Mouse (Mus musculus) G1E (cell line): ENCODE data around the gene Eps15l1. TPM values are rescaled to one million over a fixed set of nuclear protein-coding genes. Genes with fewer than 3 reads are reported as not detected.

Experiments used
- ATAC-seq: 2 replicates; pipeline ENCODE4 v1.8.0; 2016; ENCODE audit warnings: mild to moderate bottlenecking; ENCODE audit not compliant: insufficient number of reproducible peaks, poor library complexity, low FRiP score, severe bottlenecking; ENCODE audit errors: extremely low read depth
- DNase-seq: peaks from one replicate; pipeline ENCODE4 v3.0.0; 2012; ENCODE audit warnings: low spot score
- H3K27me3 ChIP-seq: 2 replicates; pipeline ENCODE4 v1.6.1; 2012; ENCODE audit warnings: mild to moderate bottlenecking, low read length, inconsistent platforms; ENCODE audit not compliant: insufficient read depth
- H3K36me3 ChIP-seq: replicated peaks from 2 replicates; pipeline ENCODE3; 2012; ENCODE audit warnings: mild to moderate bottlenecking, inconsistent platforms
- H3K4me1 ChIP-seq: 2 replicates; pipeline ENCODE4 v1.6.1; 2012; ENCODE audit warnings: low read depth, low read length, inconsistent platforms, mixed read lengths; ENCODE audit not compliant: insufficient read depth
- H3K4me3 ChIP-seq: 2 replicates; pipeline ENCODE4 v1.5.1; 2012; ENCODE audit warnings: low read depth, mild to moderate bottlenecking, inconsistent platforms, low read length, moderate library complexity, mixed read lengths
- H3K9me3 ChIP-seq: replicated peaks from 2 replicates; pipeline ENCODE4 v1.6.1; 2012; ENCODE audit warnings: inconsistent platforms
- CTCF ChIP-seq: IDR thresholded peaks from 2 replicates; pipeline ENCODE4 v1.5.1; 2012; ENCODE audit warnings: low read depth, low read length, inconsistent platforms, mixed read lengths
- GATA1 ChIP-seq: IDR thresholded peaks from 2 replicates; pipeline ENCODE4 v1.6.1; 2012; ENCODE audit warnings: borderline replicate concordance, low read length, inconsistent platforms, mixed read lengths
- GATA2 ChIP-seq: IDR thresholded peaks from 2 replicates; pipeline ENCODE4 v1.6.1; 2012; ENCODE audit warnings: low read depth, low read length, inconsistent platforms, borderline replicate concordance
- POLR2AphosphoS5 ChIP-seq: IDR thresholded peaks from 2 replicates; pipeline ENCODE4 v1.6.1; 2012; ENCODE audit warnings: low read depth, low read length, inconsistent platforms; ENCODE audit not compliant: insufficient replicate concordance
- TAL1 ChIP-seq: conservative IDR thresholded peaks from 2 replicates; pipeline ENCODE4 v1.6.1; 2012; ENCODE audit warnings: low read depth, low read length, inconsistent platforms, mixed read lengths
- polyA plus RNA-seq: library from polyadenylated mRNA; stranded (reverse); fragments of >175 nt; gene quantifications from 2 replicates; pipeline ENCODE4 v1.2.3, GENCODE M21; 2012
- total RNA-seq, 2 experiments: library from RNA; stranded (forward) in 1 of 2; stranded (reverse) in 1 of 2; fragments of 200-1000 nt in 1 of 2; fragments of >200 nt in 1 of 2; fragmentation: Nextera tagmentation in 1 of 2; gene quantifications; 2 replicates each; pipeline ENCODE4 v1.2.3; 2014 to 2017

Gene Eps15l1
- total and polyA plus RNA-seq, 3 experiments, result 16.7 to 110 (median 37.2) TPM

- H3K9me3 ChIP-seq, result no peaks in the 10 kb centered on the region; the same call in 1 of the 2 replicates
- no peak for ATAC-seq
- H3K4me3 ChIP-seq, result no peak overlapping the region
- peaks cover 15% of the 10 kb centered on the region for H3K4me1 ChIP-seq
- DNase-seq, result no peak
- H3K27me3 ChIP-seq, result peaks cover 35% of the 10 kb centered on the region
- TF ChIP-seq TAL1 (no peak), GATA1 (no peak)
- H3K36me3 ChIP-seq, result no peaks in the 10 kb centered on the region
Observed at GRCm38 (mm10) chr8:72295125-72295524, 126.1 kb downstream of the Eps15l1 start.

GRCm38 (mm10) chr8:72293309-72293708 lies 128.0 kb downstream of the Eps15l1 start:
- H3K36me3 ChIP-seq, result no peaks in the 10 kb centered on the region
- no peak for ATAC-seq
- no peak for DNase-seq
- TF ChIP-seq POLR2AphosphoS5, result no peak
- no peak for TF ChIP-seq TAL1
- TF ChIP-seq GATA1, result no peak
- TF ChIP-seq CTCF, result no peak
- TF ChIP-seq GATA2, result no peak
- H3K27me3 ChIP-seq, result peaks cover 32% of the 10 kb centered on the region
- no peaks in the 10 kb centered on the region; the same call in 1 of the 2 replicates for H3K9me3 ChIP-seq
- no peak overlapping the region for H3K4me3 ChIP-seq
- H3K4me1 ChIP-seq, result peaks cover 13% of the 10 kb centered on the region

- DNase-seq (no peak), ATAC-seq (no peak)
- H3K36me3 ChIP-seq, result no peaks in the 10 kb centered on the region
- H3K4me1 ChIP-seq, result peaks cover 13% of the 10 kb centered on the region
- H3K9me3 ChIP-seq, result no peaks in the 10 kb centered on the region; the same call in 1 of the 2 replicates
- TF ChIP-seq CTCF (no peak), GATA1 (no peak), TAL1 (no peak), POLR2AphosphoS5 (no peak), GATA2 (no peak)
- H3K27me3 ChIP-seq, result peaks cover 18% of the 10 kb centered on the region
- no peak overlapping the region for H3K4me3 ChIP-seq
Observed at GRCm38 (mm10) chr8:72291104-72291503, 130.2 kb downstream of the Eps15l1 start.

Other genes with a start within 250 kb of the Eps15l1 start
- gene Hsh2d, start 231.8 kb downstream of the Eps15l1 start, total RNA-seq (2014; fragmentation: Nextera tagmentation), result 1.6 TPM in 1 of 2 replicates, not detected in the other
- 0.16 and 0.35 TPM in 2 replicates for gene Hsh2d, start 231.8 kb downstream of the Eps15l1 start, total RNA-seq (2017)
- 1.5 and 2.2 TPM in 2 replicates for gene Hsh2d, start 231.8 kb downstream of the Eps15l1 start, polyA plus RNA-seq
- not detected in 2 replicates for gene Cib3, start 208.6 kb downstream of the Eps15l1 start, total RNA-seq (2014; fragmentation: Nextera tagmentation)
- gene Cib3, start 208.6 kb downstream of the Eps15l1 start, total RNA-seq (2017), result 0.23 TPM in 1 of 2 replicates, not detected in the other
- not detected in 2 replicates for gene Cib3, start 208.6 kb downstream of the Eps15l1 start, polyA plus RNA-seq
- not detected in 2 replicates for gene Gm11034, start 207.8 kb downstream of the Eps15l1 start, total RNA-seq (2014; fragmentation: Nextera tagmentation)
- not detected in 2 replicates for gene Gm11034, start 207.8 kb downstream of the Eps15l1 start, total RNA-seq (2017)
- not detected in 2 replicates for gene Gm11034, start 207.8 kb downstream of the Eps15l1 start, polyA plus RNA-seq
- gene Fam32a, start 201.7 kb downstream of the Eps15l1 start, total RNA-seq (2014; fragmentation: Nextera tagmentation), result 17.1 and 20.7 TPM in 2 replicates
- 32.7 and 34.8 TPM in 2 replicates for gene Fam32a, start 201.7 kb downstream of the Eps15l1 start, total RNA-seq (2017)
- gene Fam32a, start 201.7 kb downstream of the Eps15l1 start, polyA plus RNA-seq, result 49.4 and 50.9 TPM in 2 replicates
- 49.8 and 62.7 TPM in 2 replicates for gene Ap1m1, start 181.4 kb downstream of the Eps15l1 start, total RNA-seq (2014; fragmentation: Nextera tagmentation)
- gene Ap1m1, start 181.4 kb downstream of the Eps15l1 start, total RNA-seq (2017), result 35.0 and 39.4 TPM in 2 replicates
- 93.8 and 98.3 TPM in 2 replicates for gene Ap1m1, start 181.4 kb downstream of the Eps15l1 start, polyA plus RNA-seq
- gene Gm10282, start 116.2 kb downstream of the Eps15l1 start, total RNA-seq (2014; fragmentation: Nextera tagmentation), result 66.3 and 84.2 TPM in 2 replicates
- 80.3 and 87.9 TPM in 2 replicates for gene Gm10282, start 116.2 kb downstream of the Eps15l1 start, total RNA-seq (2017)
- gene Gm10282, start 116.2 kb downstream of the Eps15l1 start, polyA plus RNA-seq, result 164 and 205 TPM in 2 replicates
- not detected in 2 replicates for gene Klf2, start 102.4 kb downstream of the Eps15l1 start, total RNA-seq (2014; fragmentation: Nextera tagmentation)
- gene Klf2, start 102.4 kb downstream of the Eps15l1 start, total RNA-seq (2017), result 0.11 and 0.12 TPM in 2 replicates
- gene Klf2, start 102.4 kb downstream of the Eps15l1 start, polyA plus RNA-seq, result 1.1 and 1.9 TPM in 2 replicates
- gene Calr3, start 22.4 kb upstream of the Eps15l1 start, total RNA-seq (2014; fragmentation: Nextera tagmentation), result 3.6 and 5.1 TPM in 2 replicates
- gene Calr3, start 22.4 kb upstream of the Eps15l1 start, total RNA-seq (2017), result 0.58 and 0.87 TPM in 2 replicates
- gene Calr3, start 22.4 kb upstream of the Eps15l1 start, polyA plus RNA-seq, result 0.08 and 0.13 TPM in 2 replicates
- 10.8 and 17.2 TPM in 2 replicates for gene 1700030K09Rik, start 22.4 kb upstream of the Eps15l1 start, total RNA-seq (2014; fragmentation: Nextera tagmentation)
- 7.3 and 9.0 TPM in 2 replicates for gene 1700030K09Rik, start 22.4 kb upstream of the Eps15l1 start, total RNA-seq (2017)
- gene 1700030K09Rik, start 22.4 kb upstream of the Eps15l1 start, polyA plus RNA-seq, result 3.9 and 5.0 TPM in 2 replicates
- 142 and 187 TPM in 2 replicates for gene Cherp, start 53.8 kb upstream of the Eps15l1 start, total RNA-seq (2014; fragmentation: Nextera tagmentation)
- gene Cherp, start 53.8 kb upstream of the Eps15l1 start, total RNA-seq (2017), result 11.0 and 16.2 TPM in 2 replicates
- gene Cherp, start 53.8 kb upstream of the Eps15l1 start, polyA plus RNA-seq, result 303 and 317 TPM in 2 replicates
- 22.4 and 40.9 TPM in 2 replicates for gene Slc35e1, start 71.2 kb upstream of the Eps15l1 start, total RNA-seq (2014; fragmentation: Nextera tagmentation)
- 22.7 and 24.5 TPM in 2 replicates for gene Slc35e1, start 71.2 kb upstream of the Eps15l1 start, total RNA-seq (2017)
- 7.9 and 9.0 TPM in 2 replicates for gene Slc35e1, start 71.2 kb upstream of the Eps15l1 start, polyA plus RNA-seq
- gene Med26, start 126.8 kb upstream of the Eps15l1 start, total RNA-seq (2014; fragmentation: Nextera tagmentation), result 14.8 and 17.9 TPM in 2 replicates
- gene Med26, start 126.8 kb upstream of the Eps15l1 start, total RNA-seq (2017), result 6.9 and 7.6 TPM in 2 replicates
- gene Med26, start 126.8 kb upstream of the Eps15l1 start, polyA plus RNA-seq, result 43.8 and 61.3 TPM in 2 replicates
- 26.8 and 36.6 TPM in 2 replicates for gene Smim7, start 149.6 kb upstream of the Eps15l1 start, total RNA-seq (2014; fragmentation: Nextera tagmentation)
- gene Smim7, start 149.6 kb upstream of the Eps15l1 start, total RNA-seq (2017), result 30.6 and 32.9 TPM in 2 replicates
- gene Smim7, start 149.6 kb upstream of the Eps15l1 start, polyA plus RNA-seq, result 14.3 and 15.8 TPM in 2 replicates
- 3.3 and 3.5 TPM in 2 replicates for gene Tmem38a, start 150.6 kb upstream of the Eps15l1 start, total RNA-seq (2014; fragmentation: Nextera tagmentation)
- gene Tmem38a, start 150.6 kb upstream of the Eps15l1 start, total RNA-seq (2017), result 1.6 and 2.6 TPM in 2 replicates
- 2.8 and 3.1 TPM in 2 replicates for gene Tmem38a, start 150.6 kb upstream of the Eps15l1 start, polyA plus RNA-seq
- not detected in 2 replicates for gene Nwd1, start 225.3 kb upstream of the Eps15l1 start, total RNA-seq (2014; fragmentation: Nextera tagmentation)
- gene Nwd1, start 225.3 kb upstream of the Eps15l1 start, total RNA-seq (2017), result 0.06 and 0.16 TPM in 2 replicates
- gene Nwd1, start 225.3 kb upstream of the Eps15l1 start, polyA plus RNA-seq, result 0.05 TPM in 1 of 2 replicates, not detected in the other